Mouse (Mus musculus) effector memory CD4-positive, alpha-beta T cell, adult 5 months (primary cell): Measurements from ENCODE around the gene Nim1k. TPM values are rescaled to one million over a fixed set of nuclear protein-coding genes. Genes with fewer than 3 reads are reported as not detected.

Source experiments
- polyA plus RNA-seq: library from polyadenylated mRNA; unstranded; fragments of 100-300 nt; shearing (Covaris generic); gene quantifications from one replicate; pipeline ENCODE4 v1.2.1, GENCODE M21; 2017

Gene Nim1k
- 0.07 TPM for polyA plus RNA-seq

DNA sequence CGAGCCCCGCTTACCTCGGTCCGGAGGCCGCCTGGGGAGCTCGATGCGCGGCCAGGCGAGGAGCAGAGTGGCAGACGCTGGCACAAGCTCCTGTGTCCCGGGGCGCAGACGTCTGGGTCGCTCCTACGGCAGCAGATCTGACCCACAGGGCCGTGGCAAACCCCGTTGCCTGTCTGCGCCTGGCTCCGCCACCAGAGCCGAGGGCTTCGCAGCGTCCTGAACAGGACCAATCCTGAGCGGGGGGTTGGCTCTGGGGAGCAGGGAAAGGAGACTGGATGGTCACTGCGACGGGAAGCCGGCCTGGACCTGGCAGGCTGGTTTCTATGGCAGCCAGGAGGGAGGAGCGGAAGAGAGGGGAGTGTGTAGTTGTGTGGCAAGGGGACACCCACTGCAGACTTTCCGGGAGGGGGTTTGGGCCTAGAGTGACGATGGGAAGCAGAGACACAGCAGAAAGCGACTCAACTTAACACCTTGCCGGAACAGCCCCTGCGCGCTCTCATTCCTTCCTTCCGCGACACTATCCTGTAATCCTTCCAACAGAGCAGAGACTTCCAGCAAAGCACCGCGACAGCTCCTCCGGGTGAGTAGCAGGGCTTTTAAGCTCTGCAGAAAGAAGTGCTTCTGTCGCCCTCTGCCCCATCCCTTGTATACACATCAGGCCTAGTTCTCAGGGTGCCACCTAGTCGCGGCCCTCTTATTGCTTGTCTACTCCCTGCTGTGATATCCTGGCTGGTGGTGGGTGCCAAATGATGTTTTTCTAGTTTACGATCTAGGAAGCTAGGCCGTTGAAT is at the start of gene Nim1k:
Gene Nim1k, minus strand, starts transcription at position 202 of the 791 bp plus-strand sequence.

DNA sequence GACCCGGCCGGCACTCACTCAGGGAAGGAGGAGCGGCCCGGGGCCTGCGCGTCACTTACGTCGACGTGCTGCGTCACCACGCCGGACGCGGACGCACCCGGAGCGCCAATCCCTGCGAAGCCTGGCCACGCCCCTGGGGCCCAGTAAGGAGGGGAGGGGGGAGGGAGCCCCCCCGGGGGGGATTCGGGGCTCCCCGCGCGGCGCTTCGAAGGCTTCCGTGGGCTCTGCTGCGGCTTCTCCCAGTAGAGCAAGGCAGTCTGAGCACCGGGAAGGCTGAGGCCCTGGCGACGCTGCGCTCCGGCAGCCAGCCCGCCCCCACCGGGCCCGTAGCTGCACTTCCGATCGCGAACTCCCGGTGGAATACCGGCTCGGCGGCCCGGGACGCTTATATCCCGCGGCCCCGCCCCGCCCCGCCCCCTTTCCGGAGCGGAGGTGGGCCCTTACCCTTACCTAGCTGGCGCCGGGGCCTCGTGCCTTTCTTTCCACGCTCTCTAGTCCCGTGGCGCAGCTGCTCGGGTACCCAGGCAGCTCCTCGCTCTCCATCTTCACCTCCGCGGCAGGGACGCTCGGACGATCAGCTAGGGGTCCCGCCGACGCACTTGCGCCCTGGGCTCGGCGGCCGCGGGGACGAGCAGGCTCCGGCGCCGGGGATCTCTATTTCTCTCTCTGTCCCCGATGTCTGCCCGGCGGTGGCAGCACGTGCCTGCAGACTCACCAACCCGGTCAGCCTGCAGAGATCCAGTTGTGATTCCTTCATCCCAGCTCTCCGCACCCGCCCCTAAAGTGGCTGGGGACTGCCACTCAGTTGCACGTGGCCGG is 35.3 kb upstream of the Nim1k start, which contains the start of gene Zfp131:
Gene Zfp131, minus strand, starts transcription at position 129 of the 819 bp plus-strand sequence.

DNA sequence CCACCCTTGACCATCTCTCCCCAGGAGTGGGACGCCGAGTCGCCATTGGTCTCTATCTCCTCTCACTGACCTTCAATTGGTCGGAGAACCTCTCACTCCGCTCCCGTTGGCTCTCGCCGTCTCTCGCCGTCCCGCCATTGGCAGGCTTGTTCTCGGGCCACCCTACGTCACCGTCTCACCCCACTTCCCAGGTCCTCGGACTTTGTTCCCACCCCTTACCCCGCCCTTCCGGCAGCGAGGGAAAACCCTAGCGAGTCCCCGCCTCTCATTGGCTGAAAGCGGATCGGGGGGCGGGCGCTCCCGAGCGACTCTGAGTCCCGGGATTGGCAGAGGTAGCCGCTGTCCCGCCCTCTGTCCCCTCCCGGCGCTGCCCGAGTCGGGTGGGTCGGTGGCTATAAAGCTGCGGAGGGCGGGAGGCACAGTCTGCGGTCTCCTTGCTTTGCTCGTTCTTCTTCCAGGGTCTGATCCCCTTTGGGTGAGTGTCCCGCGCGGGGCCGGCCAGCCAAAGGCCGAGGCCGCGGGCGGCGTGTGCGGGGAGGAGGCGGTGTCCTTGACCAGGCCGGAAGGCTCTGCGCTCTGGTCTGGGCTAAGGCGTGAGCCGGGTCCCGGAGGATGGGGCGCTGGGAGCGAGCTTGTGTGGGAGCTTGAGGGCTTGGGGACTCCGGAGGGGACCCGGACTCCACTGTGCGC is 65.5 kb downstream of the Nim1k start, which contains the start of gene Hmgcs1:
Gene Hmgcs1, plus strand, starts transcription at position 341 of the 690 bp plus-strand sequence.

Other genes with a start within 250 kb of the Nim1k start
- gene Ccl28, start 132.1 kb downstream of the Nim1k start, polyA plus RNA-seq = not detected
- gene Hmgcs1, start 65.5 kb downstream of the Nim1k start, polyA plus RNA-seq = 86.2 TPM
- gene Zfp131, start 35.0 kb upstream of the Nim1k start, polyA plus RNA-seq = 64.9 TPM
- gene AF067063, start 74.3 kb upstream of the Nim1k start, polyA plus RNA-seq = not detected
- not detected for gene D13Ertd608e, start 80.1 kb upstream of the Nim1k start, polyA plus RNA-seq
- gene Tcstv1, start 138.9 kb upstream of the Nim1k start, polyA plus RNA-seq = not detected
- gene Gm21761, start 173.4 kb upstream of the Nim1k start, polyA plus RNA-seq = not detected
- gene B020031M17Rik, start 194.9 kb upstream of the Nim1k start, polyA plus RNA-seq = not detected